Mouse (Mus musculus) kidney, embryonic 16.5 days (tissue): Measurements from ENCODE around the gene Bnip3. TPM values are rescaled to one million over a fixed set of nuclear protein-coding genes. Genes with fewer than 3 reads are reported as not detected.

Source experiments
- polyA plus RNA-seq: library from polyadenylated mRNA; unstranded; fragments of >200 nt; fragmentation: Nextera tagmentation; extraction: Ambion mirVana; gene quantifications from 2 replicates; pipeline ENCODE4 v1.2.1, GENCODE M21; 2015

Gene Bnip3
- polyA plus RNA-seq, 1 experiment from 2014 or later: 115 TPM

Other genes with a start within 250 kb of the Bnip3 start
- 14.7 and 28.7 TPM in 2 replicates for gene Ppp2r2d, start 63.4 kb downstream of the Bnip3 start, polyA plus RNA-seq
- gene Mapk1ip1, start 63.2 kb downstream of the Bnip3 start, polyA plus RNA-seq: 16.9 and 18.9 TPM in 2 replicates
- 0.22 TPM in 2 replicates for gene Jakmip3, start 31.2 kb upstream of the Bnip3 start, polyA plus RNA-seq
- 15.0 and 15.5 TPM in 2 replicates for gene Dpysl4, start 176.5 kb upstream of the Bnip3 start, polyA plus RNA-seq